Mouse (Mus musculus) ES-Bruce4 (cell line): ENCODE measurements at regions not wholly inside any gene's neighbourhood (a gene's known extent, or its start where the extent isn't known, plus 50 kb on each side); places are given as distances from the start of the nearest gene placed in this dataset.

Experiments used
- CTCF ChIP-seq: IDR thresholded peaks from one replicate; pipeline ENCODE4 v1.8.1; 2011; ENCODE audit warnings: low read depth, low read length
- EP300 ChIP-seq: IDR thresholded peaks from 2 replicates; pipeline ENCODE4 v1.6.1; 2011; ENCODE audit warnings: low read depth, low read length; ENCODE audit not compliant: insufficient read depth
- POLR2A ChIP-seq: IDR thresholded peaks from one replicate; pipeline ENCODE4 v1.8.1; 2011; ENCODE audit warnings: low read length; ENCODE audit not compliant: insufficient read depth

DNA sequence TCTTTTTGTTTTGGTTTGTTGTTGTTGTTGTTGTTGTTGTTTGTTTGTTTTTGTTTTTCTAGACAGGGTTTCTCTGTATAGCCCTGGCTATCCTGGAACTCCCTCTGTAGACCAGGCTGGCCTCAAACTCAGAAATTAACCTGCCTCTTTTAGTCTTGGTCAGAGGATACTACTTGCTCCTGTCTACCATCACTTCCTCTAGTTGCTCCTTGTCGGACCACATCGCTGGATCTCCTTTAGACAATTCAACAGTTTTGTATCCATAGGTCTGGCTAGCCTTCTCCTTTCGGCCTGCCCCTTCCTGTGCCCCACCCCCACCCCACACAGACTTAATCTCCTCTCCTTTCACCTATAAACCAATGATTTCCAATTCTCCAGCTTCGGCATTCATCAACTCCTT, 77.2 kb upstream of the Cadm1 start:
- TF ChIP-seq CTCF (no peak), POLR2A (no peak), EP300 (no peak)
